In the genomic region with DNA sequence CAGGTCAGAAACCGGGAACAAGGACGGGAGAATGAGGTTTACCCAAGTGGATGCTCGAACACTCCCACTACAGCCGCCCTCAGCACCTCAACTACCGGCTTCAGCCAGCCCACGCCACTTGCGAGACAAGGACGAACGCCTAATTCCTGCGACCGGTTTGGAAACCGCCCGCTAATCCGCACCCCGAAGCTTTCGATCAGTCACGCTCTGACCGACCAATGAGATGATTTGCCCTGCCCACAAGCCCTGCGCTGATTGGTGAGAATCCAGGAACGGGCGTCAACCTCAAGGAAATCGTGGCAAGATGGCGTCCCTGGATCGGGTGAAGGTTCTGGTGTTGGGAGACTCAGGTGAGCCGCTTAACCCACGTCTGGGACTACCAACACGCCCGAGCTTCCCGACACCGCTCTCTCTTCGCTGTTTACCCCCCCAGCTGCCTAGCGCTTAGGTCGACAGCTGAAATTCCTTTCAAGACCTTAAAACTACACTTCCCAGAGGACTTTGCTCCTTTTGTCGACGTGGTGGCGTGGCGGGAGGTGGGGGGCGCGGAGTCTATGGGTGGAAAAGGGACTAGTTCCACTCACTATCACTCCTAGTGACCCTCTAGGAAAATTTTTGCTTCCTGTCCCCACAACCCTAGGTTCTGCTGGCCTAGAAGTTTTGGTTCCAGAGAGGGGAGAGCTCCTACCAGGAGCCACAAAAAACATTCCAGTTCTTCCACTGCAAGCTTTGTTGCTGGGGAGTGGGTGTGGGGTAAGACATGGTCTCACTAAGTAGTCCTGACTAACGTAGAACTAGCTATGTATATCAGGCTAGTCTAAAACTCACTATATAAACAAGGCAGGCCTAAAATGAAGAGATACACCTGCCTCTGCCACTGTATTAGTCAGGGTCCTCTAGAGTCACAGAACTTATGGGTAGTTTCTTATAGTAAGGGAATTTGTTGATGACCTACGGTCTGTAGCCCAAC, we compare ENCODE assay signal across 8 mouse cellular contexts. TPM values are rescaled to one million over a fixed set of nuclear protein-coding genes. Genes with fewer than 3 reads are reported as not detected.
DNase-seq lines count a peak whose midpoint lies in the region; ATAC-seq lines count a peak whose summit lies in the region.

TSS of gene Gtf2e1 (minus strand) at position 179 of the 970 bp plus-strand sequence.
TSS of gene Rabl3 (plus strand) at position 275 of the 970 bp plus-strand sequence.

- ATAC-seq in megakaryocyte progenitor cell, adult 5-6 weeks (replicated peaks; ENCODE audit: poor library complexity): peak; percentile 96

- peak; percentile 100 for DNase-seq in adipocyte (ENCODE audit: low spot score)
- DNase-seq in embryo, embryonic 10 days (ENCODE audit: low spot score): peak; percentile 99
- DNase-seq in gastrocnemius, postnatal 10 days: peak; percentile 92
- DNase-seq in induced T-regulatory cell, adult 2 months (ENCODE audit: low read depth): peak; percentile 99
- DNase-seq in left cerebral cortex, adult 9 months (ENCODE audit: low spot score in 2 of 2): peak; percentile 98 to 99
- peak; percentile 95 for DNase-seq in right cerebral cortex, postnatal 14 days
- peak; percentile 95 to 98 for DNase-seq in urinary bladder, postnatal 36 days (ENCODE audit: low spot score in 2 of 2)

RNA-seq across cellular contexts. Expression of gene Gtf2e1, which starts in this region (rescaled TPM):
- 1 to 10 TPM; 8.1 to 9.4 TPM for total RNA-seq in gastrocnemius, postnatal 10 days (2021)
- total RNA-seq in megakaryocyte progenitor cell, adult 5-6 weeks (2015): 18.8 and 19.5 TPM in 2 replicates
- total RNA-seq in megakaryocyte progenitor cell, adult 5-6 weeks (2017): 24.9 and 26.6 TPM in 2 replicates

RNA-seq across cellular contexts. Expression of gene Rabl3, which starts in this region (rescaled TPM):
- 10 to 100 TPM in 1 of 2 experiments, 1 to 10 TPM in 1; 7.4 to 10.0 TPM for total RNA-seq in gastrocnemius, postnatal 10 days (2021)
- total RNA-seq in megakaryocyte progenitor cell, adult 5-6 weeks (2015): 12.3 and 20.9 TPM in 2 replicates
- total RNA-seq in megakaryocyte progenitor cell, adult 5-6 weeks (2017): 9.5 and 9.9 TPM in 2 replicates

Comparison
In these comparisons a context has a peak if more than half of its experiments do, and no peak if none do; other contexts are left out.
1. Peak in every context shown above with its lines: DNase-seq and ATAC-seq.